Mouse (Mus musculus) intestine, embryonic 16.5 days (tissue): ENCODE results near the gene Kbtbd4. TPM values are rescaled to one million over a fixed set of nuclear protein-coding genes. Genes with fewer than 3 reads are reported as not detected.
"Not testable (repeated sequence)": the region's sequence is repeated elsewhere in the genome, so short reads cannot be mapped to it uniquely, and the experiment has no call there.

Experiments
- ATAC-seq: fragments of 200-750 bp; cut with Nextera tagmentation; 2 replicates; pipeline ENCODE4 v1.8.0; 2017; ENCODE audit warnings: moderate TSS enrichment, moderate library complexity
- H3K27ac ChIP-seq: fragments of 300-500 bp; sonication (generic); 2 replicates; pipeline ENCODE4 v1.5.1; 2014; ENCODE audit warnings: mild to moderate bottlenecking, low read length
- H3K27me3 ChIP-seq: fragments of 300-500 bp; sonication (generic); replicated peaks from 2 replicates; pipeline ENCODE4 v1.6.1; 2014; ENCODE audit warnings: low read length, control low read depth, mixed read lengths; ENCODE audit not compliant: control insufficient read depth, insufficient read depth
- H3K36me3 ChIP-seq: fragments of 300-500 bp; sonication (generic); 2 replicates; pipeline ENCODE4 v1.6.1; 2014; ENCODE audit warnings: low read length, control low read depth; ENCODE audit not compliant: control insufficient read depth, insufficient read depth
- H3K4me1 ChIP-seq: fragments of 300-500 bp; sonication (generic); 2 replicates; pipeline ENCODE4 v1.6.1; 2014; ENCODE audit warnings: low read length, control low read depth, mixed read lengths; ENCODE audit not compliant: control insufficient read depth, insufficient read depth
- H3K4me2 ChIP-seq: fragments of 300-500 bp; sonication (generic); 2 replicates; pipeline ENCODE4 v1.6.1; 2014; ENCODE audit warnings: low read depth, low read length, control low read depth
- H3K4me3 ChIP-seq: fragments of 300-500 bp; sonication (generic); 2 replicates; pipeline ENCODE4 v1.5.1; 2014; ENCODE audit warnings: mild to moderate bottlenecking, low read length
- H3K9ac ChIP-seq: fragments of 300-500 bp; sonication (generic); 2 replicates; pipeline ENCODE4 v1.6.1; 2014; ENCODE audit warnings: low read depth, low read length
- H3K9me3 ChIP-seq: fragments of 300-500 bp; sonication (generic); 2 replicates; pipeline ENCODE4 v1.6.1; 2016; ENCODE audit warnings: low read length, control low read depth; ENCODE audit not compliant: control insufficient read depth
- WGBS: fragments of 180-500 bp; shearing (Covaris S2); extraction: QIAGEN DNeasy Blood & Tissue Kit; methylation state at CpG from one replicate; pipeline ENCODE4 v1.1.7; 2014; 5-methylcytosine and 5-hydroxymethylcytosine counted together
- polyA plus RNA-seq: library from polyadenylated mRNA; unstranded; fragments of >200 nt; fragmentation: Nextera tagmentation; extraction: Ambion mirVana; gene quantifications from 2 replicates; pipeline ENCODE4 v1.2.1, GENCODE M21; 2015

Kbtbd4 gene
- polyA plus RNA-seq, 1 experiment from 2014 or later = 27.1 TPM

- H3K4me3 ChIP-seq, H3K27ac ChIP-seq, H3K9ac ChIP-seq, H3K9me3 ChIP-seq, H3K4me1 ChIP-seq, H3K36me3 ChIP-seq, H3K27me3 ChIP-seq, H3K4me2 ChIP-seq, ATAC-seq: not testable (repeated sequence)
- WGBS = 83% methylated on average over 3 of the region's 3 CpGs
These were observed 10.3 kb upstream of the Kbtbd4 start for GRCm38 (mm10) chr2:90894299-90894677.

GRCm38 (mm10) chr2:90903398-90903797 lies 1.1 kb upstream of the Kbtbd4 start:
- no peaks in the 10 kb centered on the region for H3K9me3 ChIP-seq
- H3K4me3 ChIP-seq = peak overlapping the region; percentile 97

DNA sequence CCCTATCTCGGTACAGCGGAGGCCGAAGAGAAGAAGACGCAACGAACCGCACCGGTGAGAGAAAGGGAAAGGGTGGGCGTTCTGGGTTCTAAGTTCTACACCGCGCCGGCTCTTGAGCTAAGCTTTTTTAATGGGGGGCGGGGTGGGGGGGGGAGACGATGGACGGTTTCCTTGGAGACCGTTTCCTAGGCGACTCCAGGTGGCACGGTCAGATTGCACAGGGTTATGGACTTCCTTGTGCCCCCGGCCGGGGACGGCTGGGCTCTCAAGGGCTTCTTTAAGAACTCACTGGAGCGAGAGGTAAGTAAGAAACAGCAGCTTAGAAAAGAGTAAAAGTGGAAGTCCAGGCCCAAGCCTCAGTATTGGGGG lies 300 bp downstream of the Kbtbd4 start:
- ATAC-seq = peak; percentile 66
- Histone ChIP-seq H3K4me1 (peaks cover 9% of the 10 kb centered on the region), H3K9me3 (no peaks in the 10 kb centered on the region), H3K4me2 (peak overlapping the region; percentile 73), H3K36me3 (peaks cover 19% of the 10 kb centered on the region), H3K27me3 (no peaks in the 10 kb centered on the region), H3K4me3 (peak overlapping the region; percentile 97), H3K9ac (peak overlapping the region; percentile 98), H3K27ac (peak overlapping the region; percentile 95)
- WGBS = under 1% methylated on average over 21 of the region's 21 CpGs

More at GRCm38 (mm10) chr2:90903398-90903797, 1.1 kb upstream of the Kbtbd4 start:
- H3K36me3 ChIP-seq = peaks cover 7% of the 10 kb centered on the region
- 71% methylated on average over 2 of the region's 2 CpGs for WGBS
- no peak for ATAC-seq
- peaks cover 9% of the 10 kb centered on the region for H3K4me1 ChIP-seq
- H3K9ac ChIP-seq = peak overlapping the region; percentile 98
- no peak overlapping the region for H3K27ac ChIP-seq
- H3K27me3 ChIP-seq = no peaks in the 10 kb centered on the region
- H3K4me2 ChIP-seq = peak overlapping the region; percentile 62

DNA sequence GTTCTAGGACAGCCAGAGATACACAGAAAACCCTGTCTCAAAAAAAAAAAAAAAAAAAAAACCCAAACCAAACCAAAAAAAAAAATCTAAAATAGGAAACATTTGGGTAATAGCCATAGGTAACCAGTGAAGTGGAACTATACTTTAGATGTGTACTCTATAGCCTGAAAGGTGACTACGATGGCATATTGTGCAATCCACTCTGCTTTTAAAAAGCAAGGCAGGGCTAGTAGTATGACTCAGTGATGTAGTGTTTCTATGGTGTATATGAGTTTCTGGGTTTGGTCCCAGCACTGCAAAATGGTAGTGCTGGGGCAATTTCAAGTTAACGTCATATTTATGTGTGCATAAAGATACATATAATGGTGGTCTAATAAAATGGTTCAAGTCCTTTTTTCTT lies 2.2 kb downstream of the Kbtbd4 start:
- 90% methylated on average over 2 of the region's 2 CpGs for WGBS
- Histone ChIP-seq H3K36me3 (peaks cover 24% of the 10 kb centered on the region), H3K4me1 (peaks cover 9% of the 10 kb centered on the region), H3K4me3 (no peak overlapping the region), H3K9me3 (no peaks in the 10 kb centered on the region), H3K4me2 (no peak overlapping the region), H3K9ac (no peak overlapping the region), H3K27me3 (no peaks in the 10 kb centered on the region), H3K27ac (no peak overlapping the region)
- ATAC-seq = no peak

- H3K9me3 ChIP-seq = no peaks in the 10 kb centered on the region
- ATAC-seq = no peak
- H3K36me3 ChIP-seq = peaks cover 21% of the 10 kb centered on the region
- H3K4me1 ChIP-seq = peaks cover 17% of the 10 kb centered on the region
- H3K4me2 ChIP-seq = no peak overlapping the region
- no peak overlapping the region for H3K4me3 ChIP-seq
- H3K27ac ChIP-seq = no peak overlapping the region
- no peak overlapping the region for H3K9ac ChIP-seq
- 85% methylated on average over 1 of the region's 1 CpGs for WGBS
- H3K27me3 ChIP-seq = no peaks in the 10 kb centered on the region
These were observed 6.3 kb downstream of the Kbtbd4 start for GRCm38 (mm10) chr2:90910861-90911260.

DNA sequence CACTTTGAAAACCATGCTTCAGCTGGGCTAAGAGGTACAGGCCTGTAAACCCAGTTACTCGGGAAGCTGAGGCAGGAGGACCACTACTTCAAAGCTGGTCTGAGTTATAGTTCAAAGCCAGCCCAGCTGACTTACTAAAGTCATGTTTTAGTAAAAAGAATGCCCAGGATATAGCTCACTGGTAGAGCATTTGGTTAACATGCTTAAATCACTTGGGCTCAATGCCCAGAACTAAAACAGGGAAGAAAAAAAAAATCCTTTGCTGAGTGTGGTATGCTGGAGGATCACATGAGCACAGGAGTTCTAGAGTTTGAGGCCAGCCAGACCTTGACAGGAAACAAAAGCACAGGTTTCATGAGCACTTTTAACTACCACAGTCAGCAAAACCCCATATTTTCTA lies 7.1 kb downstream of the Kbtbd4 start:
- Histone ChIP-seq H3K9me3 (no peaks in the 10 kb centered on the region), H3K4me3 (no peak overlapping the region), H3K27me3 (no peaks in the 10 kb centered on the region), H3K36me3 (peaks cover 21% of the 10 kb centered on the region), H3K27ac (no peak overlapping the region), H3K9ac (no peak overlapping the region), H3K4me1 (peaks cover 19% of the 10 kb centered on the region), H3K4me2 (no peak overlapping the region)
- WGBS = 81% methylated on average over 1 of the region's 1 CpGs
- no peak for ATAC-seq

DNA sequence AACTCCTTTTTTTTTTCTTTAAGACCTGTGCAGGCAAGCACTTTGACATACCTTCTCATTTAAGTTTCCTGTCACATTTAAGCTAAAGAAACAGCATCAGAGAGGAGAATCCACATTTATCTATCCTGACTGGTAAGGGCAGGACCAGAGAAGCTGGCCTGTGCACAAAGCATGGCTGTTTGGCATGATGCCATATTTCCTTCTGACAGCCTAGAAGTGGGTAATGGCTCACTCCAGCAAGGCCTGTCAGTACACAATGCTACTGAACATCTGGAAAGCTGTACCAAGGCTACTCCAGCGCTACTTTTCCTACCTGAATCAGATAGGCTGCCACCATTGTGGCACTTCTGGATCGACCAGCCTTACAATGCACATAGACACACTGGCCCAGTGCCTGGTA lies 9.1 kb downstream of the Kbtbd4 start:
- WGBS = 72% methylated on average over 2 of the region's 2 CpGs

GRCm38 (mm10) chr2:90915516-90915915 lies 11.0 kb downstream of the Kbtbd4 start:
- no peaks in the 10 kb centered on the region for H3K27me3 ChIP-seq
- no peak overlapping the region for H3K4me3 ChIP-seq
- no peaks in the 10 kb centered on the region for H3K9me3 ChIP-seq
- 70% methylated on average over 1 of the region's 1 CpGs for WGBS
- peaks cover 4% of the 10 kb centered on the region; the same call in 1 of the 2 replicates for H3K36me3 ChIP-seq
- H3K4me2 ChIP-seq = peak overlapping the region; percentile 17; the same call in 1 of the 2 replicates
- peak overlapping the region; percentile 39; the same call in 1 of the 2 replicates for H3K9ac ChIP-seq
- H3K27ac ChIP-seq = no peak overlapping the region
- peaks cover 19% of the 10 kb centered on the region for H3K4me1 ChIP-seq
- ATAC-seq = no peak

More for the DNA sequence above, 9.1 kb downstream of the Kbtbd4 start:
- Histone ChIP-seq H3K27ac (no peak overlapping the region), H3K4me1 (peaks cover 19% of the 10 kb centered on the region), H3K9ac (no peak overlapping the region), H3K9me3 (no peaks in the 10 kb centered on the region), H3K4me2 (no peak overlapping the region), H3K27me3 (no peaks in the 10 kb centered on the region), H3K36me3 (peaks cover 17% of the 10 kb centered on the region), H3K4me3 (no peak overlapping the region)
- no peak for ATAC-seq

- H3K9me3 ChIP-seq = no peaks in the 10 kb centered on the region
- peak overlapping the region; percentile 97 for H3K27ac ChIP-seq
- H3K9ac ChIP-seq = peak overlapping the region; percentile 84
- peak overlapping the region; percentile 67 for H3K4me2 ChIP-seq
- peak overlapping the region; percentile 62 for H3K4me3 ChIP-seq
- H3K4me1 ChIP-seq = peaks cover 19% of the 10 kb centered on the region
- ATAC-seq = peak; percentile 9; the same call in 1 of the 2 replicates
- no peaks in the 10 kb centered on the region for H3K27me3 ChIP-seq
- WGBS = 20% methylated on average over 7 of the region's 7 CpGs
- peaks cover 1% of the 10 kb centered on the region; the same call in 1 of the 2 replicates for H3K36me3 ChIP-seq
These were observed 12.2 kb downstream of the Kbtbd4 start for GRCm38 (mm10) chr2:90916560-90917232.
